Mouse (Mus musculus) lung, postnatal 4 days (tissue): Measurements from ENCODE around the gene Tcf3.
A peak's percentile ranks its signal among the peaks of the same experiment; 100 is the strongest.

Experiments
- DNase-seq, 2 experiments: peaks; one replicate each; pipeline ENCODE4 v3.0.0; 2021

Tcf3 gene

DNA sequence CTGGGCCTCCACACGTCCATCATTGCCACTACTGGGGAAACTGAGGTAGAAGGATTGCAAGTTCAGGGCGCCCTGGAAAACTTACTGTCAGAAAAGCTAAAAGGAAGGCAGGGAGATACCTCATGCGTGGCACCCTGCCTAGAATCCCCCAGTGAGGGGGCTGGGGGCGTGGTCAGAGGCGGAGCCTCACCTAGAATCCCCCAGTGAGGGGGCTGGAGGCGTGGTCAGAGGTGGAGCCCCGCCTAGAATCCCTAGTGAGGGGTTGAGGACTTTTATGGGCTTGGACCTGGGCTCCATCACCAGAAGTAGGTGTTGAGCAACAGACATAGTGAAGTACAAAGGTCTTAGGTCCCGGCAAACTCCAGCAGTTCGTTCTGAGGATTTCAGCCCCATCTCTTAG, 2.8 kb upstream of the Tcf3 start:
- peak; percentile 56 for DNase-seq

DNA sequence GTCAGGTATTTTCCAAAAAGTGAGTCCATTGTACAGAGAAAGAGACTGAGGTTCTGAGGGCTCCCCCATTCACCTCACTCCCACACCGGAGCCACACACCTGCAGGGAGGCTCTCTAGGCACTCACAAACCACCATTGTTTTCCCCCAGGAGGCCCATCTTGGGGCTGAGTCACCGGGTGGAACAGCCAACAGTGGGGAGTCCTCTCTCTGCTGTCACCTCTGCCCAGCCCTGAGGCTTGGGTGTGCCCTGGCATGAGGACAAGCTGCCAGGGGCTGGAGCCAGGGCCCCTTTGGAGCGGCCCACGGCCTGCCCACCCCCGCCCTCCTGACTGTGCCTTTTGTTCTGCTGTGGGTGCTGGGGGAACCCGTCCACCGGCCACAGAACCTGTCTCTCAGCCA, 2.3 kb upstream of the Tcf3 start:
- DNase-seq, result peak in 1 of 2 experiments; percentile 67

DNA sequence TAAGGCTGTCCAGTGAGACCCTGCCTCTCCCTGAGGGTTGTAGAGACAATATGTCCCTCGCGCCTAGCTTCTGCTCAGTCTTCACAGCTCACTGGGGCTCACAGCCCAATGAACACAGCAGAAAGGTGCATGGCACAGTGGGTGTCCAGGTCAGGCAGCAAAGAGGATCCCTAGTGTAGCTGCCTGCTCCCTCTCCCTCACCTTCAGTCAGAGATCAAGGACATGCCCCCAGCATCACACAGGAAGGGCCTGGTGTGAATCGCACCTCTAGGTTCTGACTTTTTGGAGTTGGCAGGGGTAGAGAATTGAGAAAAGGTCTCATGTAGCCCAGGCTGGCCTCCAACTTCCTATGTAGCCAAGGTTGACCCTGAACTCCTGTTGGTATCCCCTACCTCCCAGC, 1.4 kb upstream of the Tcf3 start:
- DNase-seq, result no peak

DNA sequence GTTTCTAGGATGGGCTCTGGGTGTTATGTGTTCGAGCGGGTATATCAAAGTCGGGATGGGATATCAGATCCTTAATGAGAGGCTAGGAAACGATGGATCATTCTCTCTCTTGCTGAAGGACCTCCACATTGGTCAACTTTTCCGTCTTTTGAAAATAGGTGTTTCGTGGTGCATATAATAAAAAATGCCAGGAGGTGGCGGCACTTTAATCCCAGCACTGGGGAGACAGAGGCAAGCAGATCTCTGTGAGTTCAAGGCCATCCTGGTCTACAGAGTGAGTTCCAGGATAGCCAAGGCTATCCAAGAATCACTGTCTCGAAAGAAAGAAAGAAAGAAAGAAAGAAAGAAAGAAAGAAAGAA, 766 bp upstream of the Tcf3 start:
- no peak for DNase-seq

DNA sequence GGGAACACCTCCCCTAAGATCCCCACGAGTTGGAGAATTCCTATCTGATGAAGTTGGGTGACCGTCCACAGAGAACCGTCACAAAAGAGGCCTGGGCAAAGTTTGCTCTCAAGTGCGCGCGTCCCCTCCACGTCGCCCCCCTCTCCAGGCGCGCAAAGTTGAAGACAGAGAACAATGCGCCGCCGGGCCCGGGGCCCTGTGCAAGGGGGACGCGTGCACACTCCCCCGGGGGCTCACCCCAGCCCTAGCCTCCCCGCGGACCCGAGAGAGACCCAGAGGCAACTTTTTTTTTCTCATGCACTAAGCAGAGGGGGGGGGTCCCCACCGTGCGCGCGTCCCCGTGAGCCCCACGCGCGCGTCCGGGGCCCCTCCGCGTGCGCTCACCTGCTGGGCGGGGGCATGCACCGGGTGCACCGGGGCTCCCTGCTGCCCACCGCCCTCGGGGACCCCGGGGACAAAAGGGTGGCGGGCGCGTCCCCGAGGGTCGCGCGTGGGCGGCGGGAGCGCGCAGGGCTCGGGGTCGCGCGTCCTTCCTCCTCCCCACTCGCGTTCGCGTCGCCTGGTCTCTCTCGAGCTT, 423 bp downstream of the Tcf3 start:
- DNase-seq, result peak; percentile 66 to 67

DNA sequence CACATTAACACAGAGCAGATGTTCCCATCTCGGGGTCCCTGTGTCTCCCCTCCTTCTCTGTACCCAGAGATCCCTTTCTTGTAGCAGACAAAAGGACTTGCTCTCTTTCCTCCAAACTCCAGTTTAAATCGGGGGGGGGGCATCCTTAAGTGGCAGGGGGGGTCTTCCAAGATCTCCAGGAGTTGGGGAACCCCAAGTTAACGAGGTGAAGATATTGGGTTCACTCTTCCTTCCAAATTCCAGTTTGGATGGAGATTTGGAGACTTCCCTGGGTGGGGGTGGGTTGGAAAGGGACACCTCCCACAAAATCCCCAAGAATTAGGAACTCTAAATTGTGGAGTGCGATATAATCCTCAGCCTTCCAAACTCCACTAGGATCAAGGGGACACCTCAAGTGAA, 1.1 kb downstream of the Tcf3 start:
- no peak for DNase-seq

DNA sequence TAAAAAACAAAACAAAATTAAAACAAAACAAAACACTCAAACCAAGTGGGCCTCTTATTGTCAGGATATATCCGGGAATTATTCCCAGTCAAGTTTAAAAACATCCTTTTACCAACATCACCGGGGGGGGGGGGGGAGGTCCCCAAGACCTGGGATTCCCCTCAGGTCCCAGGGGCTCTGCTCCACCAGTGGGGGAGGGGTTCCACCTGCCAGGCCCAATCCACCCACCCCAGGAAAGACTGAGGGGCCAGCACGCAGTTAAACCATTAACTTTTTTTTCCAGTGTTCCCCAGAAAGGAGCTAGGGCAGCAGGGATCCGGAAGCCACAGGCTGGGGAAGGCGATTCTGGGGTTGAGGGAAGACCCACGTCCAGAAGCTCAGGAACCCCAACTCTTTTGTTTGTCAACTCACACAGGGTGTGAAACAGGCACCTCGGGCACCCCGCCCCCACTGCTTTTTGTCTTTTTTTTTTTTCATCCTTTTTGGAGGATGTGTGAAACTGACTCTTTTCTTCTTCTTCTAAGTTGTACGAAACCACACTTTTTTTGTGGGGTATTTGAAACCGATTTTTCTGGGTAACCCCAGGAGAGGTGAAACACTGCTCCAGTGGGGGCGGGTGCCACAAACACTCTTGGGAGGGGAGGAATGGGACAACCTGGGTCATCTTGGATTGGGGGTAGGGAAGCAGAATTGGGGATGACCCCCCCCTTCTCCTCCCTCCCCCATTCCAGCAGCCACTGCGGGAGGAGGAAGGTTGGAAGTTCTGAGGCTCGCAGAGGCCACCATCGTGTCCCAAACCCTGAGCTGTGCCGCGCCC, 1.7 kb downstream of the Tcf3 start:
- no peak for DNase-seq

DNA sequence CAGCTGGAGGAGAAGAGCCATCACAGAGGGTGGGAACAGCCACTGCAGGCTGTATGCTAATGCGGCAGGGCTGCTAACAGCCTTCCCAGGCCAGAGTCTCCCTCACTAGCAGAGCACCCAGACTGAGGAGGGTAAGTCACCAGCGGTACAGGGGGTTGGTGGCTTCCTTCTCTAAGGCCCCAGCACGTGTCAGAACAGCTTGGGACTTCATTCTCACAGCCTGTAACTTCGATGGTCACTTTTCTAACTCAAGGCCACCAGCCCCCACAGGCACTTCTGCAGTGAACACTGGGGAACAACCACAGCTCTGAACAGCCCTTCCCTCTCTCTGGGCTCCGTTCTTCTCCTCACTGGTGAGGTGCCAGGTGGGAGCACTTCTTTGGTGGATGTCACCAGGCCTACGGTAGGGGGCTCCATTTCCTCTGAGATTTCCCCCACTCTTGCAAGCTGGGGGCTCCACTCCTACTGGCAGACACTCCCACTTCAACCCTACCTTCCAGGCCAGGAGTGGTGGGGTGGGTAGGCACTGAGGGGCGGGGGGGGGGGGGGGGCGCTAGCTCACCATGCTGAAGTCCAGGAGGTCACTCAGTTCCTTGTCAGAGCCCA, 3.0 kb downstream of the Tcf3 start:
- no peak for DNase-seq

DNA sequence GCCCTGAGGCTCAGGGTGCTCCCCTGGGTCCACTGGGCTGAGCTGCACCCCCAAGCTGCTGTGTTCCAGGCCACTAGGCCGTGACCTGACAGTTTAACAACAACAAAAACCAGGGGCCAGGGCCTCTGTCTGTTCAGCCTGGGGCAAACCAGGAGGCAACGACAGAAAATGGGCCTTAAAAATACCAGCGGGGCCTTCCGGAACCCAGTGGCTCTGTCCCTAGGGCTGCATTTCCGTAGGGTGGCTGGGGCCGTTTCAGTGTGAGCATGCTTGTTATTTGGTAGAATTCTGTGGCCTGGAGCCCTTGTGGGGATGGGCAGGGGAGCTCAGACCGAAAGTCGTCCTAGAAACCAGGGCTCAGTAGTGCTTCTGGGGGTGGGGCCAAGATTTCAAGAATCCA, 3.6 kb downstream of the Tcf3 start:
- no peak for DNase-seq

DNA sequence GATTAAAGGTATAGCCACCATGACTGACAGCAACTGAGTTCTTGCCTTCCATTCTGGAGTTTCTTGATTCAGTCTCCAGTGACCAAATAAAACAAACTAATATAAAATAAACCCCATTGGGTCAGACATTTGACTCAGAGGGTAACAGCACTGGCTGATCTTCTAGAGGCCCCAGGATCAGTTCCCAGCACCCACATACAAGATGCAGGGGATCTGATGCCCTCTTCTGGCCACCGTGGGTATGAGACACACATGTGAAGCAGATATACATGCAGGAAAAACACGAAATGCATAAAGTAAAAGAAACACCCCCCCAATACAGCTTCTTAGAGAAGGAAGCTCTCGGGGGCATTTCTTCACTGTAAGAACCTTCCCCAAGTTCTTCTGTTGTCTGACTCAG, 8.4 kb downstream of the Tcf3 start:
- DNase-seq, result no peak

DNA sequence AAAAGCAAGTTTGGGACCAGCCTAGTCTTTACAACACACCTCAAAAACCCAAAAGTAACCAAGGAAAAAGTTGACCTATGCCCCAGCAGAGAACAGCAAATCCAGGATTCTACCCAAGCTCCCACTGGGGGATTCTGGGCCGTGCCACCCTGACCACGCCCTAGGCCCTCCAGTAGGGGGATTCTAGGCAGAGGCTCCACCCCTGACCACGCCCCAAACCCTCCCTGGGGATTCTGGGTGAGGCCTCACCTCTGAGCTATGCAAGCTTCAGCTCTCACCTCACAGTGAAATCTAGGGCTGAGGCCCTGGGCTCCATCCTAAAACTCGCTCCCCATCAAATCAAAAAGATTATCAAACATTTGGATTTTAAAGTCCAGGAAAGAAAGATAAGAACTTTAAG, 9.9 kb downstream of the Tcf3 start:
- peak in 1 of 2 experiments; percentile 52 for DNase-seq

DNA sequence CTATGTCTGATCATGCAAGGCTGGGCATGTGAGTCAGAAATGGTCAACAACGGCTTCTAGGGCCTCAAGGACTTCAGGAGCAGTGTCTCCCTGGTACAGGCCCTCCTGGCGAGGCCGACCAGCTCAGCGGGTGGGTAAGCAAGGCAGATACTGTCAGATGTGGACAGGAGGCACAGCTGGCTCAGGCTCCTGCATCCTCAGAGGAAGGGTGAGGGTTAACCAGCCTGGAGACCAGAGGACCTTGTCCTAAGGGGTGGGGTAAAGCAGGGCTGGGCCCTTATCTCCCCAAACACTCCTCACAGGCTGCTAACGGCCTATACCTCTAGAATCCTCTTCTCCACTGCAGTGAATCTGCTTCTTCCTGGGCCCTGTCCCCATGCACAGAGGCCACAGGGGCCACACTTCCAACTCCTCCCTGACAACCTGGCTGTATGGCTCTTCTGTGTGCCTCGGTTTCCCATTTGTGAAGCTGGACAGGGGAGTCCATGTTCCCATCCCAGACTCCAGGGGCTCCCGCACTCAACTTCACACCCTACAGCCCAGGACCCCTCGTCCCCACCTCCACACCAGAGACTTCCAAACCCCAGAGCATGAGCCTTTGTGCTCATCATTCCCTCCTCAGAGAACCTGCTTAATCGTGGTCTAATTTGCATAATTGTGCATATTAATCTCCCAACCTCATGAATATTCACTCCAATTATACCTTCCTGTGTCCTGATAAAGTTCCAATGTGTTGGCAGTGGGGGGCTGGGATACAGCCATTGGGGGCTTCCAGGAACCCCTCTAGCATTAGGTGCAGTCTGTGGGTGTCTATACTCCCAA, 11.6 kb downstream of the Tcf3 start:
- DNase-seq, result no peak

DNA sequence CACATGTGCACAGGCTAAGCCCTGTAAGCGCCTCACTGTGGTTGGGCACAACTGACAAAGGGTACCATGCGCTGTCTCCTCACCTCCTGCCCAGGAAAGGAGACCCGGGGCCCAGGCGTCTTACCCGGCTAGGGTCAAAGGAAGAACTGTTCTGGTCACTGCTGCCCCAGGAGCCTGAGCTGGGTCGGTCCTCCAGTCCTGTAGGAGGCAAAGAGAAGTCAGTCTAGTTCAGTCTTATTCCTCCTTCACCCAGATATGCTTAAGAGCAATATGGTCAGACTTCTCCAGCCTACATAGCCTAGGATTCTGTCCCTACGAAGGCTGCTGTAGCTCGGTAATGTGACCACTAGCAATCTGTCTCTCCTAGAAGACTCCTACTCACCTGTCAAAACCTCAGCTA, 12.2 kb downstream of the Tcf3 start:
- DNase-seq, result no peak

DNA sequence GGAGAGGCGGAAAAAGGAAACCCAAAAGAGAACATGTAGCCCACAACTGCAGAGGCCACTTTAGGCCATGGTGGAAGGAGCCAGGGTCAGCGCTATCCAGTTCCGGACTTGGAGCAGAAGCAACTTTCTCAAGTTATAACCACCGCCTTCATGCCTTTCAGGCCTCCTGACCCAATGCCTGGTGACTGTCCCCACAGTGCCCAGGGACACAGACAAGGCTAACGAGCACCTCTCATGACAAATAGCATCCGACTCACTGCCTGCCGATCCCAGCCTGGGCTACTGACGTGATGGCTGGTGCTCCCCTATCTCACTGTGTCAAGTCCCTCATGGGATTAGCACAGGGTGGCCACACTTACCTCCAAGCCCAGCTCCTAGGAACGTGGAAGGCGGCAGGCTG, 12.7 kb downstream of the Tcf3 start:
- DNase-seq, result no peak

DNA sequence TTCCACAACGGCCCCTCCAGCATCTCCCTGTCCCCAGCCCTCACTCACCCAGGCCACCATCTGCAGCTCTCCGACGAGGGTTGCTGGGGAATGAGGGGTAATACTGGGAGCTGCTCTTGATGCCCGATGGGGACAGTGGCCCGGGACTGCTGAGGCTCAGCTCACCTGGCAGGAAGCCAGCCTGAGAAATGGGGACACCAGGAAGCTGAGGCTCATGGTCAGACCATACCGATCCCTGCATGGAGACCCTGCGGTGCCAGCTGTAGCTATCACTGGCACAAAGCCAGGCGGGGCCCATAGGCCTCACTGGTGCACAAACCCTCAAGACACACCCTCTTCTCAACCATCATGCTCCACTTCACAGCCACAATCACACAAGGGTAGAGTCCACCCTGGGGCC, 14.0 kb downstream of the Tcf3 start:
- no peak for DNase-seq

DNA sequence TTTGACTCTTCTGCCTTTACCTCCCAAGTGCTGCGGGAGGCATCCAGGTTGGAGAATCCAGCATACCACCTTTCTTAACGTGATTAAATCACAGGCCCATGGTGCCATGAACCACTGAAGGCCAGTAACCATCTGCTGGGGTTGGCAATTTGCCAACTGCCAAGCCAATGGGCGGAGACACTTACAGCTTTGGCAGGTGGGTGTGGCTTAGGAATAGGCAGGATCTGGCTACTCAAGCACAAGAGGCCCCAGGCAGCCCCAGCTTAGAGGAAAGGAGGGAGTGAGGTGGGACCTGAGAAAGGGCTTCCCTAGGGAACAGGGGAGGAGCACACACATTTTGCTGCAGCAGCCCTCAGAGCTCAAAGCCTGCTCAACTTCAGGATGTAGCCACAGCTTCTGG, 15.1 kb downstream of the Tcf3 start:
- peak; percentile 54 to 69 for DNase-seq

DNA sequence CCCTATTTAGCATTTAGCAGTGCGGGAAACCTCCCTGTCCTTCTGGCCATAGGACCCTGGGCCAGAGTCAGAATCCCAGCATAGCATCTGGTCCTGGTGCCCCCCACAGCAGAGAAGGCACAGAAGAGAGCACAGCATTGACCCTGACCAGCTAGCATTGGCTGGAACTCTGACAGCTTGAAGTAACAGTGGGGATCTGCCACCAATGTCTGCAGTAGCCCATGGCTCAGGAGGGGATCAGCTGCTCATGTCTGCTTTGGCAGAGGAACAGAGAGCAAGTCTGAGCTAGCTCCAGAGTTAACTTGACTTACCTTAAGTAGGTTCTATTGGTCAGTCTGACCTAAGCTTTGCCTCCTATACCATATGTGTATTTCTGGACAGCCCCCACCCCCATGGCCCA, 15.6 kb downstream of the Tcf3 start:
- no peak for DNase-seq

DNA sequence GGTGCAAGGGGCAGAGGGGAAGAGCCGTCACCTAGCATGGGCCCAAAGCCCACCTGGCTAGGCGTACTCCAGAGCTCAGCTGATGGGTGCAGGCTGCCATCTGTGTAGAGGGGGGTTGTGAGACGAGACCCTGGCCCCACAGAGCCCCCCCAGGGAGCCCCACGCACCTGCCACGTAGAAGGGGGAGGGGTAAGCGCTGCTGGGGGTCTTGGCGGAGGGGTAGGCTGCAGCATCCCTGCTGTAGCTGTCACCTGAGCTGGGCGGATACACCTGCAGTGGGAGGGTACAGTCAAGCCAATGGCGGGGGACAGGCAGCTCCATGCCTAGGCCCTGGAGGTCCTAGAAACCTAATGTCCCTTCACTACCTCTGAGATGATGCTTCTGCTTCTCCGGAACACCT, 16.1 kb downstream of the Tcf3 start:
- DNase-seq, result no peak

DNA sequence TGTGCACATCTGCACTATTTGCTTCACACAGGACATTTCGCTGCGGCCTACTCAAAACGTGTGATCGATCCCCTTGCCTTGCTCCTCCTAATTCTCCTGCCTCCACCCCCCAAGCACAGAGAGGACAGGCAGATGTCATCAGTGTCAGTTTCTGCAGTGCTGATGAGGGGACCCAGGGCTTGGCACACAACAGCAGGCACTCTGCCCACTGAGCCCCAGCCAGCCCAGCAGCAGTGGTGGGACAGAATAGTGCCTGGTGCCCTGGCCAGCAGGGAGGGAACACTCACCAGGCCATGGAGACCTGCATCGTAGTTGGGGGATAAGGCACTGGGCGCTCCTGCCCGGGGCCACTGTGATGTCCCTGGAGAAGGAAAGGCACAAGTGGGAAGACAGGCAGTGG, 17.9 kb downstream of the Tcf3 start:
- no peak for DNase-seq

DNA sequence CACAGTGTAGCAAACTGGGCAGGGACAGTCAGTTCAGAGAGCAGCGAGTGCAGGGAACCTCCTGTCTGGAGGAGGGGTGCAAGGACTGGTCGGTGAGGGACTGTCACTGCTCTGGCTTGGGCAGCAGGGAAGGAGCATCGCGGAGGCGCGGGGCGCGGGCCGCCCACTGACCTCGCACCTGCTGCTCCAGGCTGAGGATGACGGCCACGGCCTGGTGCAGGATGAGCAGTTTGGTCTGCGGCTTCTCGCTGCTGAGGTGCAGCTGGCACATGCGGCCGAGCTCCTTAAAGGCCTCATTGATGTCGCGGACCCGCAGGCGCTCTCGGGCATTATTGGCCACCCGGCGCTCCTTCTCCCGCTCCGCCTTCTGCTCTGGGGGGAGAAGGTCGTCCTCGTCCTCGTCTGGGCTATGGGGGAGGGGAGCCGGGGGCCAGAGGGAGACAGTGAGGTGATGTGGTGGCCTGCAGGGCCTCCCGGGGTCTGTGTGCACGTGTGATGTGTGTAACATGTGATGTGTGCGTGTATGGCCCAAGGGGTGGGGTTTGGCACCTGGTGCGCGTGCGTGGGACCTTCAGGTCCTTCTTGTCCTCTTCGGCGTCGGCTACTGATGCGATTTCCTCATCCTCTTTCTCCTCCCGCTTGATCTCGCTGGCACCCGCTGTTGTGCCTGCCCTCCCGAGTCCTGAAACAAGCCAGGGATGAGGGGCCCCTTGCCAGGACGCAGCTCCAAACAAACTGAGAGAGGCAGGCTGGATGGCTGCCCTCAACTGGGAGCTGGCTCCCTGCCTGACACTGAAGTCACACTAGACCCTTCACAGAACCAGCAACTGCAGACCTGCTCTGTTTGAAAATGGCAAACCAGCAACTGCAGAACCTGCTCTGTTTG, 20.5 kb downstream of the Tcf3 start:
- DNase-seq, result peak; percentile 73 to 88

DNA sequence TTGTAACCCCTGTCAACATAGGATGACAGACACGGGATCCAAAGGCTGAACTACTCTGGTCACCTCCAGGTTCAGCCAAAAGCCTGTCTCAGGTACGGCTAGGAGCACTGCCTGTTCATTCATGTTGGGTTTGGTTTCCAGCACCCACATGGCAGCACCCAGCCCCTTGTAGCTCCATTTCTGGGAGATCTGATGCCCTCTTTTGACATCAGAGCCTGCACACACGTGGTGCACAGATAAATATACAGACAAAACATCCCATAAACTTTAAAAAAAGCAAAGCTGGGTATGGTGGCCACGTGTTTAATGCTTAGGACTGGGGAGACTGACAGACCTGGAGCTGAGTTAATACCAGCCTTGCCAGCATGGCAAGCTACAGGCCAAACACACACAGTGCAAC, 25.5 kb downstream of the Tcf3 start:
- no peak for DNase-seq

DNA sequence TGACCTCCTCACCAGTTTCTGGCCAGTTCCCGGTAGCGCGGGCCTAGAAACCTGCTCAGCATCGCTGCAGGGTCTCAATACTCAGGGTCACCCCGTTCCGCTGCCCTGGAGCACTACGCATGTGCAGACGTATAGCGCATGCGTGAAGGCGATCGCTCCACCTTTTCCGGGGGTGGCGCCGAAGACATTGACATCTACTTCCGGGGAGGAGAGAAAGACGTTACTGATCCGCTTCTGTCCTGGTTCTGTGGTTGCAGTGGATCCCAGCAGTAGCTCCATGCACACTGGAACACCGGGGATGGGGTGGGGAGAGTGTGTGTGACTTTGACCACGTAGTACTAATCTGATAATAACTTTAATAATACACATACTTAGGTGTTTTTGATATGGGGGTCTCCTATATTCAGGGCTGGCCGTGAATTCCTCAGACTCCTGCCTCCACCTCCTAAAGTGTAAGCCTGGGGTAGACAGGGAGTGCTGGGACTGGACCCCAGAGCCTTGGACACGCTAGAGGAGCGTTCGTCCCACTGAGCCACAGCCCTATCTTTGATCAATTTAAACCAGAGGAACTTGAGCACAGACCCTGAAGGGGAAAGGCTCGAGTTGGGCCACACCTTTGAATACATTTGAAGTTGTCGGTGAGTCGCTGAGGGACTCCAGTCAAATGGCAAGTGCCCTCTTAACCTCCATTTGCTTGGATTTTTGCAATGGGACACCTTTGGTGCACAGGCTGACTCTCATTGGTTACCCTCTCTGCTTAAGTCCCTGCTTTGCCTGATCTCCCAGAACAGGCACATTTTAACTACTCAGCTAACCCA, 26.6 kb downstream of the Tcf3 start, which contains the start of gene Uqcr11:
Gene Uqcr11, minus strand, starts transcription at position 147 of the 818 bp plus-strand sequence.
- peak; percentile 94 for DNase-seq
